Mouse (Mus musculus) gastrocnemius, adult 2 months (tissue): ENCODE measurements at regions not wholly inside any gene's neighbourhood (a gene's known extent, or its start where the extent isn't known, plus 50 kb on each side); places are given as distances from the start of the nearest gene placed in this dataset.
A peak's percentile ranks its signal among the peaks of the same experiment; 100 is the strongest.

Experiments used
- DNase-seq: peaks from one replicate; pipeline ENCODE4 v3.0.0; 2022
- H3K27ac ChIP-seq: fragments of 200-600 bp; 2 replicates; pipeline ENCODE4 v1.8.1; 2022; ENCODE audit warnings: mild to moderate bottlenecking
- H3K4me3 ChIP-seq: fragments of 200-600 bp; 2 replicates; pipeline ENCODE4 v1.8.1; 2022; ENCODE audit warnings: mild to moderate bottlenecking, moderate library complexity
- CTCF ChIP-seq: fragments of 200-600 bp; IDR thresholded peaks from 2 replicates; pipeline ENCODE4 v1.8.1; 2022; ENCODE audit warnings: antibody characterized with exemption, mild to moderate bottlenecking, moderate library complexity
- intact Hi-C: fragments of 180-260 bp; cut with DNase I; formaldehyde crosslinking; loops from one replicate; pipeline ENCODE4 v1.15.1; 2025

DNA sequence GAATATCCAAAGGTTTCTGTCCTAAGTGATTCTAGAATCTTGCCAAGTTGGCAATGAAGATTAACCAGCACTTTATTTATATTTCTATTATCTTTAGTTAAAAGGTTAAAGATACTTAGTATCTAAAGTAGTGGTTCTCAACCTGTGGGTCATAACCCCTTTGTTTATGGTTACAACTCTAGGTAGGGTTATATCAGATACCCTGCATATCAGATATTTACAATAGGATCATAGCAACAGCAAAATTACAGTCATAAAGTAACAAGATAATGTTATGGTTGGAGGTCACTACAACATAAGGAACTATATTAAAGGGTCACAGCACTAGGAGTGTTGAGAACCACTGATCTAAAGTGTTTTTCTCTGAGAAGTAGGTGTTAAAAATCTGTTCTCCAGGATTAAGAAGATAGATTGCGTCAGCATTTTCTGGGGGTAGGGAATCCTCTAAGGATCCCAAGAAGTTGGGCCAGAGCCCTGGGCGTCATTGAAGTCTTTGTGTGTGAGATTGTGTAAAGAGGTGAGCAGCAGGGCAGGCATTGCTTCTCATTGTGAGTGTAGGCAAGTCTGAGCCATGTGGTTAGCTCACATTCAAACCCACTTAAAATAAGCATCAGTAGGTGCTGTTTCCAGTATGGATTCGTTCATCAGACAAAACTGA, 201.6 kb downstream of the Klf6 start:
- H3K27ac ChIP-seq = no peak overlapping the region
- DNase-seq = peak; percentile 32
- H3K4me3 ChIP-seq = no peak overlapping the region
- intact Hi-C loops = no loop called here
- no peak for TF ChIP-seq CTCF

DNA sequence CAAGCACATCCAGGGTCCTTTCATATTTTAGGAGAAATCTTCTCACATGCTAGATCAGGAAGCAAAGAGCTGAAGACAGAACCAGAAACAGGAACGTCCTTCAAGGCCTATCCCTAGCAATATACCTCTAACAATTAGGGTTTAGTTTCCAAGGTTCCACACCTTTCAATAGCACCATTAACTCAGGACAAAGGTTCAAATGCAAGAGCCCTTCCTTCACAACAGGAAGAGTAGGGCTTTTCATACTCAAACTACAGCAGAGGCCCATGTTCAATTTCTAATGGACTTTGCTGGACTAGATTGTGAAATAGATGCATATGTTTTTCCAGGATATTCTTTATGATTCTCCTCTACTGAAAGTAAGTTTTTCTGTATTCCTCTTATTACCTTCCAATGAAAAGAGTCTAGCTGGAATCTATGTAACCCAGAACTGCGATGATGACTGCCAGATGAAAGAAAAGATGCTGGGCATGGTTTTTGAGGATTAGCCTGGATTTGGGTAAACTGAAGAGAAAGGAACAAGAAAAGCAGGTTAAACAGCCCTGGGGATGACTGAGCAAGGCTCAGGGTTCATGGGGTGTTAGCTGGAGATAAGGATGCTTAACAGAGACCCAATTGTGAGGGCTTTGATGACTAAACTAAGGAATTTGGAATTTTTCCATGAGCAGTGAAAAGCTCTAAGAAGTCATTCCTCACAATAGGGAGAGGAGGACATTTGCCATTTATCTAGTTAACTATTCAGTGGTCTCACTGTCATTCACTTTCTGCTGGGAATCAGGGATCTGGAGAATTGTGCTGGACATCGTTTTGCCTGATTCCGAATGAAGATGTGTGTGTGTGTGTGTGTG, 215.9 kb downstream of the Klf6 start:
- Histone ChIP-seq H3K27ac (no peak overlapping the region), H3K4me3 (no peak overlapping the region)
- DNase-seq = no peak
- TF ChIP-seq CTCF = no peak
- intact Hi-C loops = no loop called here

DNA sequence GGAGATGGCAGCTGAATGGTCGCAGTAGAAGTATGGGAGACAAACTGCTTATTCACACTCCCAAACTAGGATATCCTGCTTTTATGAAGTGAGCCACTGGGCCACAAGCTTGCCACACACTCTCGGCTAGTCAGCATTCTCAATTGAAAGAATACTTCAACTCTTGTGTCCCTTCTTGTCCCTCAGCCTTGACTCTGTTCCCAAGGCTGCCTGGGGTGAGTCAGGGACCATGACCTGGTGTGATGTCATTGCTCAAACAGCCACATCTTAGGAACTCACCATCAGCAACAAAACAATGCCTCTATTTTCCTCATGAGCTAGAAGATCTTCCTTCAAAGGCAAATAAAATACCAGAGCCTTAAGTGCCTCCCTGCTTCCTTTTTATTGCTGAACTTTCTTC, 224.6 kb downstream of the Klf6 start:
- no peak overlapping the region for H3K27ac ChIP-seq
- DNase-seq = no peak
- TF ChIP-seq CTCF = no peak
- intact Hi-C loops = no loop called here
- no peak overlapping the region for H3K4me3 ChIP-seq

DNA sequence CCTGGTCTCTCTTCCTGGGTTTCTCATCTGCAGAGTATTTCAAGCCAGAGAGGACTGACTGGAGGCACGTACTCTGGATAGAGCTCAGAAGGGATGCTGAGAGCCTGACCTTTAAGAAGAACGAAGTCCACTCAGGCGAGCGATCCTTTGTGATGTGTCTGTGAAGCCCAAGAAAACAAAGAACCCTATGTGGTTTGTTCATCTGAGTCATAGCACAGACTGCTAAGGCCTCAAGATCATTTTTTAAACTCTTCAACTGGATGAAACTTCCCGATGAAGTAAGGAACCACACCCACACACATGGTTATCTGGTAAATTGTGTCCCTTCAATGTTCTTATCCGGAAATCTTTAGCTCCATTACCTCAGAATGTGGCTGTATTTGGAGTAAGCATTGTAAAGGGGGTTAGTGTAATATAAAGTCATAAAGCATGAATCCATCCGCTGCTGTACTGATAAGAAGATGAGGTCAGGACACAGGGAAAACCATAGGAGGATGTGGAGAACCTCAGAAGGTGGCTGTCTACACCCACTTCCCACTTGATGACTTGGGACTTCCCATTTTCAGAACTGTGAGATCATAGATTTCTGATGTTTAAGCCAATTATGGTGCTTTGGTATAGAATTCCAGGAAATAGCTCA, 247.9 kb downstream of the Klf6 start:
- Histone ChIP-seq H3K27ac (no peak overlapping the region), H3K4me3 (no peak overlapping the region)
- no peak for DNase-seq
- no peak for TF ChIP-seq CTCF
- intact Hi-C loops = no loop called here

DNA sequence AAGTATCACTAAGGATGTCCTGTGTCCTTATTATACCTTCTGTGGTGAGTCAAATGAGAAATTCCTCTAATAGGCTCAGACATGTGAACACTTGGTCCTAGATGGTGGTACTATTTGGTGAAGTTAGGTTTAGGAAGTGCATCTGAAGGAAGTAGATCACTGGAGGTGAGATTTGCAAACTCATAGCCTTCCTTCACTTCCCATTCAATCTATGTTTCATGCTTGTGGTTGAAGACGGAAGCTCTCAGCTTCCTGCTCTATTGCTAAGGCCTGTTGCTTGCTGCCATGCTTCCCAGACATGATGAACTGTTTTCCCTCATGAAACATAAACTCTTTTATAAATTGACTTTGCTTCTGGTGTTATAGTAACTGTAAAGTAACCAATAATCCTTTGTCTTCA, 258.4 kb downstream of the Klf6 start:
- intact Hi-C loops = no loop called here
- DNase-seq = no peak
- H3K27ac ChIP-seq = no peak overlapping the region
- no peak for TF ChIP-seq CTCF
- no peak overlapping the region for H3K4me3 ChIP-seq

DNA sequence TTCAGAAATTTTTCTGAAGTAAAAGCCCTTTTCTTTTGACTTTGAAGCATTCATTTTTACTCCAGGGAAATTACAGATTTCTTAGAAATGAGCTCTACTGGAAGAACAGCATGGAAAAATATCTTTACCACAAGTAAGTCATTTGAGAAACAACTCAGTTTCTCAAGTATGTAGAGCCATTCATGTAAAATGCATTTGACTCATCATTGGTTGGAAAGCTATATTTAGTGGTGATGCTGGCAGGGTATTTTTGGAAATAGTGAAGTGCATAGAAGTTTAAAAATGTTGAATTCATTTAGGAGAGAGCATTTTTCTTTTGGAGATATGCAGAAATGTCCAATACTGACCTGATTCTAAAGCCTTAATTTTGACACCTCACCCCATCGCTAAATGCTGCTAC, 266.0 kb downstream of the Klf6 start:
- Histone ChIP-seq H3K4me3 (no peak overlapping the region), H3K27ac (no peak overlapping the region; the same call in 1 of the 2 replicates)
- intact Hi-C loops = no loop called here
- TF ChIP-seq CTCF = no peak
- DNase-seq = no peak

DNA sequence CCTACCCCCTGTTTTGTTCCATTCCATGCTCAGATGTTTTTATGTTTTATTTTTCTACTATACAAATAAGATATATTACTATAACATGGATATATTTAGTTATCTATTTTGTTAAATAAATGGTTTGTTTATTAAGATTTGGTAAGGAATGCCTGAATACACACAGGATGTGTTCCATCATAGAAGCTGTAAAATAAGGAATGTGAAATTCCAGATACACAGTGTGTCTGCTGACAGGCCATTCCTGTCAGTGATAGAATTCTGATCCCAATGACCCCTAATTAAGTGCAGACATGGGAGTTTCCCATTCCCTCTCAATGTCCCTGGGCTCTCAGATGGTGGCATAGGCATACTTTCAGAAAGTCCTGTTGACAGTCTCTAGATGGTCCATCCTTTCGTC, 267.6 kb downstream of the Klf6 start:
- intact Hi-C loops = no loop called here
- H3K4me3 ChIP-seq = no peak overlapping the region
- H3K27ac ChIP-seq = no peak overlapping the region
- no peak for DNase-seq
- TF ChIP-seq CTCF = no peak

DNA sequence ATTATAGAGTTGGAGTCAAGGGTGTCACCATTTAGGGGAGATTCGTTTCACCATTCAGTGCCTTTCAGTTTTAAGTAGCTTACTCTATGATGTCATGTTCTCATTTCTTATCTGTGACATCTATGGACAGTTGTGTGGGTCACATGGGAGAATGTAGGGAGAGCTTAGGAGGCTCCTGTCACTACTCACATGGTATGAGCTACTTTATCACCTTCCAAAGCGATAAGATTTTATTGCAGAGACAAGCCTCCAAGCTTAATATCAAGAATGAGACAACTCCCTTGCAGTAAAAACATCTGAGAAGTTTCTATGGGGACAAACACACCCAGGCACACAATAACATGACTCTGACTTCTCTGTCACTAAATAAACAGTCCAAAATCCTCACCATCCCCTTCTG, 270.1 kb downstream of the Klf6 start:
- intact Hi-C loops = no loop called here
- TF ChIP-seq CTCF = no peak
- Histone ChIP-seq H3K4me3 (no peak overlapping the region), H3K27ac (no peak overlapping the region)
- no peak for DNase-seq

DNA sequence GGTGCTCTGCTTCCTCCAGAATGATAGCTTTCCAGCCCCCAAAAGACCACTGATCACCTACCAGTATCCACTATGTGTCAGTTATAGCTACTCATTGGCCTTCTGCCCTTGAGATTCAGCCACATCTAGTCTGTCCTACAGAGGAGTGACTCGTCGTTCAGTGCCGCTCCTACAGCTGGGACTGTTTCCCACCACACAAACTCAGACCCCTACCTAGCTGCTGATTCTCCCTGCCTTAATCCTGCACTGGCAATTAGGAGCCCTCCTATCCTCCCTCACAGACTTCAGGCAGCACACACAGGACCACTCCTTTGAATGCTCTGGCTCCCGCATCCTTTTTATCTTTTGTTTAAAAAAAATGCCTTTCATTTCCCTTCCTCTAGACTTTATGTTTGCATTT, 275.9 kb downstream of the Klf6 start:
- intact Hi-C loops = no loop called here
- no peak for DNase-seq
- Histone ChIP-seq H3K27ac (no peak overlapping the region), H3K4me3 (no peak overlapping the region)
- TF ChIP-seq CTCF = no peak

DNA sequence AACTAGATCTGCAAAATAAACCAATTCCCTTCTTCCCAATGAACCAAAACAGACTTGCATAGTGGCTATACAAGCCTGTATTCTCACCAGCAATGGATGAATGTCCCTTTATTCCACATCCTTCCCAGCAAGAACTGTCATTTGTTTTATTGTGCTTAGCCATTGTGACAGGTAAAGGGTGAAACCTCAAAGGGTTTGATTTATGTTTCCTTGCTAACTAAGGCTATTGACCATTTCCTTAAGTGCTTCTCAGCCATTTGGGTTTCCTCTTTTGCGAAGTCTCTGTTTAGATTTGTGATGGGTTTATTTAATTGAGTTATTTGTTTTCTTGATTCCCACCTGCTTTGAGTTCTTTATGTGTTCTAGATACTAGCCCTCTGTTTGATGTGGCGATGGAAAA, 281.5 kb downstream of the Klf6 start:
- intact Hi-C loops = no loop called here
- no peak for TF ChIP-seq CTCF
- no peak for DNase-seq
- H3K27ac ChIP-seq = no peak overlapping the region
- no peak overlapping the region for H3K4me3 ChIP-seq

DNA sequence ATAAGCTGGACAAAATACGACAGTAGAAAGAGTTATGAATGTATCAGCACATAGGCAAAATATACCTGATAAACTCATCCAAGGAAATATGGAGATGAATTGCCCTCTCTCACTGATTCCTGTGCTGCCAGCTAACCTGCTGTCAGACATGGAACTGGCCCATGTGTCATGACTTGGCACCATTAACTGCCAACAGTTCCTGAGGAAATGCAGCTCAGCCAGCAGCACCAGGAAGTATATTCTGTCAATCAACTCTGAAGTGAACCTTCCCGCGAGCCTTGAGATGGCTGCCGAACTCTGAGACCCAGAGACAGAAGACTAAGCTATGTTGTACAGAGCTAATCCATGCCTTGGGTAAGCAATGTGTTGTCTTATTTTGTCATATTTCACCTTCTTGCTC, 292.4 kb downstream of the Klf6 start:
- intact Hi-C loops = no loop called here
- H3K27ac ChIP-seq = no peak overlapping the region
- TF ChIP-seq CTCF = no peak
- no peak overlapping the region for H3K4me3 ChIP-seq
- DNase-seq = peak; percentile 24

DNA sequence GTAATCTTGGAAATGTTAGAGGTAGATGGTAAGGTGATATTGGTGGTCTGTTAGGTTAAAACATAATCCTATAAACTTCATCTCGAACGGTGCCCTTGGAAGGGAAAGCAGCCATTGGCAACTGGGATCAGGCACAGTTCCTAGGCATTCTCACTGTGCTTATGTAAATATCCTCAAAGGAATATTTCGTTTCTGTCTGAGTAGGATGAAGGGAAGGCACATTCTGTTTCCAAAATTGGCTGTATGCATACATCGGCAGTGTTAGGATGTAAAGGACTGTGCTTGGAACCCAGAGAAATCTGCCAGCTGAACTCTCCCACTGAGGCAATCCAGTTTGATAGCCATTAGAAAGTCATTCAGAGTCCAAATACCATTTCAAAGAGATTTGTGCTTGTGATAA, 294.9 kb downstream of the Klf6 start:
- no peak for TF ChIP-seq CTCF
- Histone ChIP-seq H3K4me3 (no peak overlapping the region), H3K27ac (no peak overlapping the region)
- intact Hi-C loops = no loop called here
- no peak for DNase-seq

DNA sequence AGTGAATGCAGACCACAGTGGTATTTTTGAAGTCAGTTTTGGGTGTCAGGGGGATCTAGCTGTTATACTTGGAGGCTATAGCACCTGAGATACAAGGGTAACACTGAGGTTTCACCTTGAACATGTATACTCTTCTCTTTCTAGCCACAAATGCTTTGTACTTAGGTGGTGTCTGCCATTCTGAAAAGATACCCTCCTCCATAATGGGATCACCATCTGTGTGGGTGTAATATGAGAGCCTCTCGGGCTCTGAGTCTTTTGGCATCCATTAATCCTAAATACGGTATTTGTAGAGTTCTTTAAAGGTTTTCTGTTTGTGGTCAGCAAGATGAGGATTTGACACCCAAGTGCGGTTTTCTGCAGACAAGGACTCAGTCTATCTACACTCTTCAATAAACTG, 295.7 kb downstream of the Klf6 start:
- no peak for DNase-seq
- no peak overlapping the region for H3K27ac ChIP-seq
- TF ChIP-seq CTCF = no peak
- H3K4me3 ChIP-seq = no peak overlapping the region
- intact Hi-C loops = no loop called here
